Mouse (Mus musculus) ES-E14 (cell line): ENCODE measurements around the gene Cdc42.

Source experiments
- CHD2 ChIP-seq: IDR thresholded peaks from 2 replicates; pipeline ENCODE4 v1.6.1; 2014; ENCODE audit warnings: mild to moderate bottlenecking, low read depth, low read length, inconsistent platforms
- MAFK ChIP-seq: IDR thresholded peaks from 2 replicates; pipeline ENCODE4 v1.6.1; 2014; ENCODE audit warnings: mild to moderate bottlenecking, low read depth, low read length, inconsistent platforms; ENCODE audit not compliant: insufficient read depth
- ZC3H11A ChIP-seq: IDR thresholded peaks from 2 replicates; pipeline ENCODE4 v1.6.1; 2012; ENCODE audit warnings: low read depth, mild to moderate bottlenecking, inconsistent platforms, low read length, borderline replicate concordance

- TF ChIP-seq MAFK: no peak
- no peak for TF ChIP-seq CHD2
- TF ChIP-seq ZC3H11A: no peak
Measured at GRCm38 (mm10) chr4:137301635-137302034, 55.9 kb downstream of the Cdc42 start.
